Mouse (Mus musculus): ENCODE data around the gene Golt1b. TPM values are rescaled to one million over a fixed set of nuclear protein-coding genes. Genes with fewer than 3 reads are reported as not detected.
A peak's percentile ranks its signal among the peaks of the same experiment; 100 is the strongest.
"Not testable (repeated sequence)": the region's sequence is repeated elsewhere in the genome, so short reads cannot be mapped to it uniquely, and the experiment has no call there.

Gene Golt1b
- polyA plus RNA-seq (2015; fragmentation: Nextera tagmentation; extraction: Ambion mirVana) = 69.2 and 71.7 TPM in 2 replicates

- peak; percentile 97 for DNase-seq (ENCODE audit: low spot score)
Measured at GRCm38 (mm10) chr6:142387011-142387754, at the start of gene Golt1b, which contains the start of gene Recql. Gene Golt1b, plus strand, starts transcription at chr6:142387221. Gene Recql, minus strand, starts transcription at chr6:142387087.

- no peak for DNase-seq (ENCODE audit: low spot score)
Measured at GRCm38 (mm10) chr6:142338961-142339360, 48.1 kb upstream of the Golt1b start.

- DNase-seq (ENCODE audit: low spot score) = no peak
Measured at GRCm38 (mm10) chr6:142339576-142339975, 47.4 kb upstream of the Golt1b start.

- DNase-seq (ENCODE audit: low spot score) = peak; percentile 56
Measured at GRCm38 (mm10) chr6:142343561-142343960, 43.5 kb upstream of the Golt1b start.

- peak; percentile 93 for DNase-seq (ENCODE audit: low spot score)
Measured at GRCm38 (mm10) chr6:142345440-142346038, 41.5 kb upstream of the Golt1b start, which contains the start of gene Pyroxd1. Gene Pyroxd1, plus strand, starts transcription at chr6:142345654.

- peak; percentile 20 for DNase-seq (ENCODE audit: low spot score)
Measured at GRCm38 (mm10) chr6:142346181-142347110, 40.6 kb upstream of the Golt1b start.

- no peak for DNase-seq (ENCODE audit: low spot score)
Measured at GRCm38 (mm10) chr6:142347431-142348385, 39.3 kb upstream of the Golt1b start.

GRCm38 (mm10) chr6:142352099-142352498 is 34.9 kb upstream of the Golt1b start:
- not testable (repeated sequence) for DNase-seq (ENCODE audit: low spot score)

- DNase-seq (ENCODE audit: low spot score) = no peak
Measured at GRCm38 (mm10) chr6:142357106-142357505, 29.9 kb upstream of the Golt1b start.

GRCm38 (mm10) chr6:142362036-142362435 is 25.0 kb upstream of the Golt1b start:
- no peak for DNase-seq (ENCODE audit: low spot score)

- peak; percentile 12 for DNase-seq (ENCODE audit: low spot score)
Measured at GRCm38 (mm10) chr6:142363019-142363576, 23.9 kb upstream of the Golt1b start.

- no peak for DNase-seq (ENCODE audit: low spot score)
Measured at GRCm38 (mm10) chr6:142365742-142366472, 21.1 kb upstream of the Golt1b start.

GRCm38 (mm10) chr6:142366473-142367018 is 20.5 kb upstream of the Golt1b start:
- DNase-seq (ENCODE audit: low spot score) = no peak

- DNase-seq (ENCODE audit: low spot score) = no peak
Measured at GRCm38 (mm10) chr6:142367565-142367964, 19.5 kb upstream of the Golt1b start.

- no peak for DNase-seq (ENCODE audit: low spot score)
Measured at GRCm38 (mm10) chr6:142369568-142369967, 17.5 kb upstream of the Golt1b start.

- no peak for DNase-seq (ENCODE audit: low spot score)
Measured at GRCm38 (mm10) chr6:142377081-142377480, 9.9 kb upstream of the Golt1b start.

- DNase-seq (ENCODE audit: low spot score) = no peak
Measured at GRCm38 (mm10) chr6:142378576-142379330, 8.3 kb upstream of the Golt1b start.

- no peak for DNase-seq (ENCODE audit: low spot score)
Measured at GRCm38 (mm10) chr6:142379961-142380360, 7.1 kb upstream of the Golt1b start.

All from thymus, postnatal 0 days (tissue).